Mouse (Mus musculus) liver, postnatal 0 days (tissue): ENCODE results near the gene Selenoi. TPM values are rescaled to one million over a fixed set of nuclear protein-coding genes. Genes with fewer than 3 reads are reported as not detected.

Experiments used
- ATAC-seq: fragments of 200-750 bp; cut with Nextera tagmentation; 2 replicates; pipeline ENCODE4 v1.8.0; 2017; ENCODE audit warnings: mild to moderate bottlenecking, moderate library complexity
- DNase-seq: peaks from one replicate; pipeline ENCODE4 v3.0.0-alpha.2; 2016
- H3K27ac ChIP-seq: fragments of 300-500 bp; sonication (generic); 2 replicates; pipeline ENCODE4 v1.5.1; 2014; ENCODE audit warnings: antibody characterized with exemption, moderate library complexity, mild to moderate bottlenecking, low read depth
- H3K27me3 ChIP-seq: fragments of 300-500 bp; sonication (generic); 2 replicates; pipeline ENCODE4 v1.6.1; 2014; ENCODE audit warnings: low read length, control low read depth, mixed read lengths; ENCODE audit not compliant: insufficient read depth
- H3K36me3 ChIP-seq: fragments of 300-500 bp; sonication (generic); replicated peaks from 2 replicates; pipeline ENCODE4 v1.6.1; 2014; ENCODE audit warnings: mild to moderate bottlenecking, control low read depth, low read length, moderate library complexity, mixed read lengths; ENCODE audit not compliant: insufficient read depth
- H3K4me1 ChIP-seq: fragments of 300-500 bp; sonication (generic); 2 replicates; pipeline ENCODE4 v1.6.1; 2014; ENCODE audit warnings: antibody characterized with exemption, mild to moderate bottlenecking, control low read depth; ENCODE audit not compliant: insufficient read depth
- H3K4me2 ChIP-seq: fragments of 300-500 bp; sonication (generic); 2 replicates; pipeline ENCODE4 v1.6.1; 2014; ENCODE audit warnings: low read depth, mild to moderate bottlenecking, low read length, moderate library complexity, mixed read lengths
- H3K4me3 ChIP-seq: fragments of 300-500 bp; sonication (generic); 2 replicates; pipeline ENCODE4 v1.5.1; 2014; ENCODE audit warnings: low read depth, low read length
- H3K9ac ChIP-seq: fragments of 300-500 bp; sonication (generic); replicated peaks from 2 replicates; pipeline ENCODE4 v1.6.1; 2014; ENCODE audit warnings: mild to moderate bottlenecking, moderate library complexity
- H3K9me3 ChIP-seq: fragments of 300-500 bp; sonication (generic); 2 replicates; pipeline ENCODE4 v1.6.1; 2016; ENCODE audit warnings: mild to moderate bottlenecking, control low read depth, low read length, mixed read lengths
- CTCF ChIP-seq: sonication (generic); IDR thresholded peaks from 2 replicates; pipeline ENCODE4 v1.5.1; 2016; ENCODE audit warnings: antibody characterized with exemption, low read depth
- EP300 ChIP-seq: IDR thresholded peaks from 2 replicates; pipeline ENCODE4 v1.6.1; 2016; ENCODE audit warnings: antibody characterized with exemption, low read depth, mild to moderate bottlenecking
- WGBS: fragments of 180-500 bp; shearing (Covaris S2); extraction: QIAGEN DNeasy Blood & Tissue Kit; methylation state at CpG from one replicate; pipeline ENCODE4 v1.1.7; 2014; ENCODE audit not compliant: insufficient replicate concordance; 5-methylcytosine and 5-hydroxymethylcytosine counted together
- polyA plus RNA-seq: library from polyadenylated mRNA; unstranded; fragments of >200 nt; fragmentation: Nextera tagmentation; extraction: Ambion mirVana; gene quantifications from 2 replicates; pipeline ENCODE4 v1.2.1, GENCODE M21; 2015

Gene Selenoi
- polyA plus RNA-seq, 1 experiment from 2014 or later, result 9.8 TPM

DNA sequence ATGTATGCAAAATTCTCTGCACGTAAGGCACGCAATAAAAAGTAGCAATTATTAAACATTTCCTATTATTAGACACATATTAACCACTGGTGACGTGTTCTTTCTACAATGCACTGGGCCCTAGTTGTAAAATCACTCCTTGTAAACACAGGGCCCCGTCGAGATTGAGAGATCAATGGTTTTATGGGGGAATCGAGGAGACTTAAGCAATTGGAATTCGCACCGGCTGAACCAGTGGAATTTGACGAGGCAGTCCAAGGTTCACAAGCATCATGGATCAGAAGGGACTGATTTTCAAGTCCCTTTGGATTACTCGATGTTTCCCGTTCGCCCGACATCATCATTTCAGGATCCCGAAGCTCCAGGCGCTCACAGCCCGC lies 500 bp upstream of the Selenoi start:
- H3K9ac ChIP-seq, result peak overlapping the region; percentile 64
- H3K9me3 ChIP-seq, result no peaks in the 10 kb centered on the region
- WGBS, result 31% methylated on average over 16 of the region's 16 CpGs
- H3K27me3 ChIP-seq, result no peaks in the 10 kb centered on the region
- H3K4me1 ChIP-seq, result peaks cover 35% of the 10 kb centered on the region
- peak overlapping the region; percentile 82 for H3K4me3 ChIP-seq
- H3K4me2 ChIP-seq, result peak overlapping the region; percentile 91
- ATAC-seq, result peak; percentile 53
- peak overlapping the region; percentile 83 for H3K27ac ChIP-seq
- no peak for TF ChIP-seq CTCF
- TF ChIP-seq EP300, result no peak
- no peak for DNase-seq
- H3K36me3 ChIP-seq, result no peaks in the 10 kb centered on the region

DNA sequence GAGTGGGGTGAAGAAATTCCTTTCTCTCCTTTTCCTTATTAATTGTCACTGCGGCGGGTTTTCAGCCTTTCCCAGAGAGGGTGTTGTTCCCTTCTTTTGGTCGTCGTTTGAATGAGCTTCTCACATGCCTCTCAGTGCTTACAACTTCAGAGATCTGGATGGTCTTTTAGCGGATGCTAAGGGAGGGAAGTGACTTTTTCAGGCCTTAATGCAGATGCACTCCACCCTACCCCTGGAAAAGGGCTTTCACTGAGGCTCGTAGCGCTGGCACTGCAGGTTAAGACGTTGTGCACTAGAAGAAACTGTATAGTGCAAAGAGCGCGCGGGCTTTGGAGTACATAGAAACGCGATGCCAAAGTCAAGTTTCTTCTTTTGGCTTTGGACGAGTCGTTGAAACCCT lies 661 bp downstream of the Selenoi start:
- Histone ChIP-seq H3K4me1 (peaks cover 35% of the 10 kb centered on the region), H3K27me3 (no peaks in the 10 kb centered on the region), H3K9me3 (no peaks in the 10 kb centered on the region), H3K4me2 (peak overlapping the region; percentile 91), H3K27ac (peak overlapping the region; percentile 91), H3K9ac (peak overlapping the region; percentile 81), H3K36me3 (no peaks in the 10 kb centered on the region), H3K4me3 (peak overlapping the region; percentile 82)
- WGBS, result 2% methylated on average over 15 of the region's 15 CpGs
- no peak for ATAC-seq
- DNase-seq, result no peak
- TF ChIP-seq CTCF, result no peak
- TF ChIP-seq EP300, result no peak

DNA sequence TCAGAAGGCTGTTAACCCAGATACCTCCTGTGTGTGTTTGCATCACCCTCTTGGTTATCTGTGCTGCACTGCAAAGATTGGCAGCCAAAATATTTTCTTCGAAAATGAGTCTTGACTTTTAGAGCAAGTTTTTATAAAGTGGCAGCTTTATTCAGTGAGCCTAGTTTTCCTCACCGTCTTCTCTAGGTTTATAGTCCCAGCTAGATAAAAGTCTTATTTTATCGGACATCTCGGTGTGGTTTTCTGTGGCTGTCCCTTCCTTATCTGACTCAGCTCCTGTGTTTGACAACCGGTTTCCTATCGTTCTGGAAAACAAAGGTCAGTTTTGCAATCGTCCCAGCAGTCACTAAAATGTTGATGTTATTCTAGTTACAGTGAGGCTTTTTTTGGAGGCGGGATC lies 1.6 kb downstream of the Selenoi start:
- 0 out of 2 replicates have a peak, but pooled peaks have one; percentile 31 for TF ChIP-seq EP300
- TF ChIP-seq CTCF, result no peak

DNA sequence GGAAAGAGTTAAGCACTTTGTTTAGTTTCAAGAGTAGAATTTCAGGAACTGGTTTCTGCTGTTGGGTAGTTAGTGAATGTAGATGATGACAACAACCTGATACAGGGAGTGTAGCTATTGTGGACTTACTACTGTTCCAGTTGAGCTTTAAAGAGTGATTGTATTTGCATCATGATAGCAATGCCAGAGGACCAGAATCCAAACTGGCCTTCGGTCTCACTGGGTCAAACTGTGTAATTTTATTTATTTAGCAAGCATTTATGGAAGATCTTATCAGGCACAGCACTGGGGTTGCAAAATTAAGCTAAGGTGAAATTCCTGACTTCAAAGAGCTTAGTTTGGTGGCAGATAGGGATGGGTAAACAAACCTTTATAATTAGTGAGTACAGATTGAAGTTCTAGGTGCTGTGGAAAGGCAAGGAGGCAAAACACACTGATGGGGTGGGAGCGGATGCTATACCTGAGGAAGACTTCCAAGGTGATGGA lies 3.3 kb downstream of the Selenoi start:
- Histone ChIP-seq H3K27ac (0 out of 2 replicates have a peak overlapping the region, but pooled peaks have one; percentile 5), H3K9ac (no peak overlapping the region), H3K27me3 (no peaks in the 10 kb centered on the region), H3K36me3 (no peaks in the 10 kb centered on the region), H3K4me2 (no peak overlapping the region), H3K4me1 (peaks cover 35% of the 10 kb centered on the region), H3K9me3 (no peaks in the 10 kb centered on the region), H3K4me3 (no peak overlapping the region)
- no peak for TF ChIP-seq CTCF
- no peak for TF ChIP-seq EP300
- WGBS, result 70% methylated on average over 2 of the region's 2 CpGs
- no peak for DNase-seq
- ATAC-seq, result no peak

More for the DNA sequence above, 1.6 kb downstream of the Selenoi start:
- H3K4me1 ChIP-seq, result peaks cover 35% of the 10 kb centered on the region
- no peaks in the 10 kb centered on the region for H3K27me3 ChIP-seq
- no peaks in the 10 kb centered on the region for H3K36me3 ChIP-seq
- no peak for ATAC-seq
- H3K9me3 ChIP-seq, result no peaks in the 10 kb centered on the region
- H3K27ac ChIP-seq, result peak overlapping the region; percentile 91
- H3K4me3 ChIP-seq, result peak overlapping the region; percentile 82
- peak overlapping the region; percentile 81 for H3K9ac ChIP-seq
- peak overlapping the region; percentile 91 for H3K4me2 ChIP-seq
- 10% methylated on average over 8 of the region's 8 CpGs for WGBS
- DNase-seq, result no peak

DNA sequence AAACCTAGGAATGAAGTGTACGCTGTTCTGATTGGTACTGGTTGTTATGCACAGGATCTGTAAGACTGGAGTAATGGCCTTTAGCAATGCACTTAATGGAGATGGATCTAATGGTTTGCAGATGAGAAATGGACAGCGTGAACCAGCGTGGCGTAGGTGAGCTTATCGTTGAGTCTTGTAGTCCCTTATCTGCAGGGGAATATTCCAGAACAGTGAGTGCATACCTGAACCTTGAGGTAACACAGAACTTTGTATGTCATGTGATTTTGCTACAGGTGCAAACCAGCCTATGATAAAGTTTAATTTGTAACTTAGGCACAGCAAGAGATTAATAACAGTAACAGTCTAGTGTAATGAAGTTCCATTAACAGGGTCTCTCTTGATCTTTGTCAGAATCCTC lies 6.2 kb downstream of the Selenoi start:
- Histone ChIP-seq H3K27ac (no peak overlapping the region), H3K9ac (no peak overlapping the region), H3K4me2 (no peak overlapping the region), H3K4me1 (peaks cover 24% of the 10 kb centered on the region), H3K4me3 (no peak overlapping the region), H3K27me3 (no peaks in the 10 kb centered on the region), H3K9me3 (no peaks in the 10 kb centered on the region), H3K36me3 (no peaks in the 10 kb centered on the region)
- no peak for DNase-seq
- no peak for ATAC-seq
- 87% methylated on average over 5 of the region's 5 CpGs for WGBS
- TF ChIP-seq CTCF, result no peak
- no peak for TF ChIP-seq EP300

DNA sequence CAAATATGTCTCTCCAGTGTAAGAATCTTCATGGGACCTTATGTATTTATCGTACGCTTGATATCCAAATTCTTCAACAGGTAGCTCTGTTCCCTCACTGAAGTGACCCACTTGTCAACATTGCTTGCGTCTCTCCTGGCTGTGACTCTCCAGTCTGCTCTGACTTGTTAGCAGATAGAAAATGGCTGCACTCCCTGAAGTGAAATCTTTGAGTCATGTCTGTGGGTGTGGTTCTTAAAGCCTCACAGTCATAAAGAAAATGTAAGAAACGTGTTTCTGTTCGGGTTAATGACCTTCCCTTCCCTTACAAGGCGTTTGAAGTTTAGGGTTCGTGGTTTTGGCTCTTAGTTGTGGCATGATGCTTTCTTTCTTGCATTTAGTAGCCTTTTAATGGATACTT lies 8.2 kb downstream of the Selenoi start:
- no peaks in the 10 kb centered on the region for H3K27me3 ChIP-seq
- H3K36me3 ChIP-seq, result no peaks in the 10 kb centered on the region
- no peaks in the 10 kb centered on the region for H3K9me3 ChIP-seq
- no peak overlapping the region for H3K9ac ChIP-seq
- H3K4me3 ChIP-seq, result no peak overlapping the region
- 63% methylated on average over 7 of the region's 7 CpGs for WGBS
- DNase-seq (no peak), ATAC-seq (no peak)
- H3K4me2 ChIP-seq, result no peak overlapping the region
- H3K27ac ChIP-seq, result no peak overlapping the region
- peaks cover 19% of the 10 kb centered on the region for H3K4me1 ChIP-seq
- TF ChIP-seq EP300 (no peak), CTCF (no peak)
